Mouse (Mus musculus): Measurements from ENCODE around the gene P4ha1.
A peak's percentile ranks its signal among the peaks of the same experiment; 100 is the strongest.
"Not testable (repeated sequence)": the region's sequence is repeated elsewhere in the genome, so short reads cannot be mapped to it uniquely, and the experiment has no call there.

P4ha1 gene

GRCm38 (mm10) chr10:59323100-59323487, at the start of gene P4ha1:
TSS of gene P4ha1 (plus strand) at chr10:59323296.
- peak; percentile 100 for DNase-seq (ENCODE audit: low read depth, low spot score)

- DNase-seq (ENCODE audit: low read depth, low spot score), result no peak
These were observed 47.4 kb upstream of the P4ha1 start for GRCm38 (mm10) chr10:59275745-59276144.

GRCm38 (mm10) chr10:59277116-59277515, 46.0 kb upstream of the P4ha1 start:
- no peak for DNase-seq (ENCODE audit: low read depth, low spot score)

GRCm38 (mm10) chr10:59277729-59278475, 45.2 kb upstream of the P4ha1 start:
- DNase-seq (ENCODE audit: low read depth, low spot score), result no peak

- DNase-seq (ENCODE audit: low read depth, low spot score), result no peak
These were observed 39.9 kb upstream of the P4ha1 start for GRCm38 (mm10) chr10:59283164-59283563.

GRCm38 (mm10) chr10:59283749-59284148, 39.3 kb upstream of the P4ha1 start:
- DNase-seq (ENCODE audit: low read depth, low spot score), result no peak

GRCm38 (mm10) chr10:59285530-59285929, 37.6 kb upstream of the P4ha1 start:
- DNase-seq (ENCODE audit: low read depth, low spot score), result no peak

GRCm38 (mm10) chr10:59287251-59287650, 35.8 kb upstream of the P4ha1 start:
- no peak for DNase-seq (ENCODE audit: low read depth, low spot score)

- no peak for DNase-seq (ENCODE audit: low read depth, low spot score)
These were observed 35.4 kb upstream of the P4ha1 start for GRCm38 (mm10) chr10:59287662-59288061.

- DNase-seq (ENCODE audit: low read depth, low spot score), result peak; percentile 62
These were observed 34.0 kb upstream of the P4ha1 start for GRCm38 (mm10) chr10:59289062-59289461.

GRCm38 (mm10) chr10:59291536-59291935, 31.6 kb upstream of the P4ha1 start:
- DNase-seq (ENCODE audit: low read depth, low spot score), result no peak

- no peak for DNase-seq (ENCODE audit: low read depth, low spot score)
These were observed 31.0 kb upstream of the P4ha1 start for GRCm38 (mm10) chr10:59292079-59292478.

GRCm38 (mm10) chr10:59292558-59292957, 30.5 kb upstream of the P4ha1 start:
- DNase-seq (ENCODE audit: low read depth, low spot score), result peak; percentile 81

GRCm38 (mm10) chr10:59295241-59295811, 27.8 kb upstream of the P4ha1 start:
- DNase-seq (ENCODE audit: low read depth, low spot score), result peak; percentile 86

GRCm38 (mm10) chr10:59296261-59296660, 26.8 kb upstream of the P4ha1 start:
- DNase-seq (ENCODE audit: low read depth, low spot score), result peak; percentile 89

GRCm38 (mm10) chr10:59302671-59303070, 20.4 kb upstream of the P4ha1 start:
- DNase-seq (ENCODE audit: low read depth, low spot score), result not testable (repeated sequence)

- peak; percentile 77 for DNase-seq (ENCODE audit: low read depth, low spot score)
These were observed 13.9 kb upstream of the P4ha1 start for GRCm38 (mm10) chr10:59308993-59309715.

- DNase-seq (ENCODE audit: low read depth, low spot score), result no peak
These were observed 13.0 kb upstream of the P4ha1 start for GRCm38 (mm10) chr10:59310124-59310523.

GRCm38 (mm10) chr10:59310691-59311457, 12.2 kb upstream of the P4ha1 start:
- DNase-seq (ENCODE audit: low read depth, low spot score), result no peak

- no peak for DNase-seq (ENCODE audit: low read depth, low spot score)
These were observed 11.2 kb upstream of the P4ha1 start for GRCm38 (mm10) chr10:59311881-59312280.

GRCm38 (mm10) chr10:59321112-59321511, 2.0 kb upstream of the P4ha1 start:
- no peak for DNase-seq (ENCODE audit: low read depth, low spot score)

- DNase-seq (ENCODE audit: low read depth, low spot score), result peak; percentile 58
These were observed 825 bp upstream of the P4ha1 start for GRCm38 (mm10) chr10:59322271-59322670.
